Mouse (Mus musculus) regulatory T cell (primary cell): ENCODE results near the gene Asic2.

Experiments used
- in situ Hi-C: fragments of 300-600 bp; cut with MboI, MseI; formaldehyde crosslinking; loops from one replicate; pipeline ENCODE4 v1.15.1; 2025; ENCODE audit warnings: high pct_unique_total_duplicates

Gene Asic2

GRCm38 (mm10) chr11:81454921-81455320 lies 513.3 kb downstream of the Asic2 start:
- in situ Hi-C loops: no loop called here

GRCm38 (mm10) chr11:81454111-81454510 lies 514.1 kb downstream of the Asic2 start:
- in situ Hi-C loops: no loop called here

DNA sequence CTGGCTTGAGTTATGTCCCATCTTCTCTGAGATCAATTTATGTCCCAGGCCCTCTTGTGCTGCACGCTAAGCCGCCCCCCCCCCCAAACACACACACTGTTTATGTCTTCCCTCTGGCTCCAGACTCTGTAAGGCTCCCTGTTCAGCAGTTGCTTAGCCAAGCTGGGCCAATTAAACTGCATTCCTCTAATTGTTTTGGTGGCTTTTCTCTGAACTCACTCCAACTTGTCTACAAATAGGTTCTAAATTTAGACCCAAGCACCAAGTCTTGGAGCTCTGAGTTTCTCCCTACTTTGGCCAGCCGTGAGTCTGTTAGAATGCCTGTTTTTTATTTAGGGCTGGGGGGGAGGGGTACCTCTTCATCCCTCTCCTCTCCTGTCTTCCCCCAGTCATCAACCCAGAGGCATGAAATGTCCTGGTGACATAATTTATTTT lies 519.0 kb downstream of the Asic2 start:
- in situ Hi-C loops: no loop called here

- in situ Hi-C loops: no loop called here
These were observed 521.9 kb downstream of the Asic2 start for GRCm38 (mm10) chr11:81446347-81446746.

DNA sequence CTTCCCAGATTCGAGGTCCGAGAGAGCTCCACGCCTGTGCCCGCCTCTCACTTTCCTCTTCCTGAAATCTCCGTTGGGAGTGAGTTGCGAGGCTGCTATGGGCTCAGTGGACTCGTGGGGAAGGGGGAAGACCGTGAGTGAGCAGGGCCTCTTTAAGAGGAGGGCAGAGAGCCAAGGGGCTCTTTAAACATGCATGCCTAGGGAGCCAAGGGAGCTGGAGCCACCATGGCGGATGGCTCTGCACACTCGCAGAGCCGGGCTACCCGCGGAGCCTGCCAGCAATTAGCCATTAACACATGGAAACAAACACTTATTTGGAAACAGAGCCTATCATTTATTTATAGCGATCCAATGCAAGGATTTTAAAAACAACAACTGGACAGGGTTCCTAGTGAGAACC lies 541.4 kb downstream of the Asic2 start:
- in situ Hi-C loops: no loop called here

DNA sequence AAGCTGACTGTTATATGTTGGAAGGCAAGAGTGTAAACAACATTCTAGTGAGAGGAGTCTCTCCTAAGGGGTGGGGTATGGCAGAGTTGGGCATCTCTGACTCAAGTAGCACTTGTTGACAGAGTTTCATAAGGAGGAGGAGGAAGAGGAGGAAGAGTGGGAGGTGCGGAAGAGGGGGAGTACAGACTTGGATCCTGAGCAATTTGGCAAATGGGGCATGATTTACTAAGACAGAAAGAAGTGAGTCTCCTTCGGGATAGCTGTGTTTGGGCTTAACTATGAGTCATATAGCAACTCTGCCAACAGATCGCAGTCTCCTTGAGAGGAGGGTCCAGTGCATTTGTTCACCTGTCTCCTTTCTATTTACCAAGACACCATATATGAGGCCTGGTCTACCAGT lies 549.1 kb downstream of the Asic2 start:
- in situ Hi-C loops: no loop called here

- in situ Hi-C loops: no loop called here
These were observed 550.2 kb downstream of the Asic2 start for GRCm38 (mm10) chr11:81418027-81418426.

- in situ Hi-C loops: no loop called here
These were observed 551.9 kb downstream of the Asic2 start for GRCm38 (mm10) chr11:81416319-81416718.

- in situ Hi-C loops: no loop called here
These were observed 553.7 kb downstream of the Asic2 start for GRCm38 (mm10) chr11:81414596-81414995.

DNA sequence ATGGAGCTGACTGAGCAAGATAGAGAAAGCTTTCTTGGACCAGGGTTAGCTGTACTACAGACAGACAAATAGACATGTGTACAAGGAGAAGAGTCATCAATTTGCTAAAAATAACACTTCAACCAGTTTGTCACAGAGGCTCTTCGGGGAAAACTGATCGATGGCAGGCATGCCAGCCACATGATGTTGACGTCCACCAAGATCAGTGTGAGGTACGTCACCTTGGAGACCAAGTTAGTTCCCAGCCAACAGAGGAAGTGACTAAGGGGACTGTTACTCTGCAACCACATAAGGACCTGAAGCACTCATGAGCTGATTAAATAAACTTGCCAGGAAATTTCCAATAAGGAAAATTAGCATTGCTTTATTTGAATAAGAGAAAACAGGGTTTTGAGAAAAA lies 557.0 kb downstream of the Asic2 start:
- in situ Hi-C loops: no loop called here

DNA sequence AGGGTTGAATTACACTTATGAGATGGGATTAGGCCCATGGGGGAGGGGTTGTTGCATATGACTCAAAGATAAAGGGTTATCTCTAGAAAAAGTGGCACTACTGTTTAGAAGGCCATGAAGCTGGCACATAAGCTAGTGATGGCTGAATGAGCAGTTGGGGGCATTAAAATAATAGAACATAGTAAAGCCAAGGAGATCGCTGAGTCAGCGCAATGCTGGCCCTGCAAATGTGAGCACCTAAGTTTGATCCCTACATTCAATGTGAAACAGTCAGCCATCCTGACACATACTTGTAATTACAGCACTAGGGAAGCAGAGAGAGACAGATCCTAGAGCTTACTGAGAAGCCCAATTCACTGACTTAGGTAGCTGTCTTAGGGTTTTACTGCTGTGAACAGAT lies 562.3 kb downstream of the Asic2 start:
- in situ Hi-C loops: no loop called here

DNA sequence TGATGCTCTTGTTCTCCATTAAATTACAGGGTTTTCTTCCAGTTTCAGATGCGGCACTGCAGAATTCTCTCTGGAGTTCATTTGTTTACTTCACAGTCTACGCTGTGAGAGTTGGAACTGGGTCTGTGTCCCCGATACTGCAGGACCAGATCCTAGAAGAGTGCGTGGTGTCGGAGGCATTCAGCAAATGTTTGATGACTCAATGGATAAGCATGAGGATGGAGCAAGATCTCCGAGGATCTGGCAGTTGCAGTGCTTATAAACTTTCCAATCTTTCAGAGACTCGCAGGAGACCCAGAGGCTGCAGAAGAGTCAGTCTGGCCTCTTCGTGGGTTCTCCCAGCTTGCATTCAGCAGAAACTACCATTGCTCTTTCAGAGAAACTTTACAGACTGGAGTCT lies 566.0 kb downstream of the Asic2 start:
- in situ Hi-C loops: no loop called here

DNA sequence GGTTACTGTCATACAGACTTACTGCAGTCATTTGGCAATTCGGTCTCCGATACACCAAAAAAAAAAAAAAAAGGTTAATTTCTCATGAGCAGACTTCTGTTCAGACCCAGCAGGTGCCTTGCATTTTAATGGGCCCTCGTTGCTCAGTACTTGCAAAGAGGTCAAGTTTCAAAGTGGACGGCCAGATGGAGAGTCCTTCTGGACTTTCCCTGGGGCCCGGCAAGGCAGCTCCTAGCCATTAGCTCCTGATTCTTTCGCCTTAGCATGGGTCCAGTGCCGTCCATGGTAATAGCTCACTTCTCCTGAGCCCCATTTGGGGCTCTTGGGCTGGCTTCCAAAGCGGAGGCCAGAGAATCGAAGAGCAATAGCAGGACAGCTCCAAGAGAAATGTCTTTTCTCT lies 575.4 kb downstream of the Asic2 start:
- in situ Hi-C loops: no loop called here

DNA sequence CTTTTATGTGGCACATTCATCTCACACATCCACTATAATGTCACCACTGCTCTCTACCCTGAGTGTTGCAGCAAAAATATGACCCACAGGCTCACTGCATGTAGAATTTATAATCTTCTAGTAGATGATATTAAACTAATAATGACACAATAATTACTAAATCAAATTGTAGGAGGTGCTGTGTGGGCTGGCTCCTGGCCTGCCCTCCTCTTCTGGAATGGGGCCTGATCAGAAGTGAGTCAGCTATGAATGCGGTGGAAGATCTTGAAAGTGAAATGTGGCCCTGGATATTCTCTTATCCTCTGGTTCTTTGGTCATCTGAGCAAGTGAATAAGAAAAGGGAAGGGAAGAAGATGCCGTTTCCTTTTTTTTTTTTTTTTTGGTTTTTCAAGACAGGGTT lies 582.1 kb downstream of the Asic2 start:
- in situ Hi-C loops: no loop called here

- in situ Hi-C loops: no loop called here
These were observed 582.7 kb downstream of the Asic2 start for GRCm38 (mm10) chr11:81385547-81385946.

GRCm38 (mm10) chr11:81374841-81375240 lies 593.4 kb downstream of the Asic2 start:
- in situ Hi-C loops: no loop called here

DNA sequence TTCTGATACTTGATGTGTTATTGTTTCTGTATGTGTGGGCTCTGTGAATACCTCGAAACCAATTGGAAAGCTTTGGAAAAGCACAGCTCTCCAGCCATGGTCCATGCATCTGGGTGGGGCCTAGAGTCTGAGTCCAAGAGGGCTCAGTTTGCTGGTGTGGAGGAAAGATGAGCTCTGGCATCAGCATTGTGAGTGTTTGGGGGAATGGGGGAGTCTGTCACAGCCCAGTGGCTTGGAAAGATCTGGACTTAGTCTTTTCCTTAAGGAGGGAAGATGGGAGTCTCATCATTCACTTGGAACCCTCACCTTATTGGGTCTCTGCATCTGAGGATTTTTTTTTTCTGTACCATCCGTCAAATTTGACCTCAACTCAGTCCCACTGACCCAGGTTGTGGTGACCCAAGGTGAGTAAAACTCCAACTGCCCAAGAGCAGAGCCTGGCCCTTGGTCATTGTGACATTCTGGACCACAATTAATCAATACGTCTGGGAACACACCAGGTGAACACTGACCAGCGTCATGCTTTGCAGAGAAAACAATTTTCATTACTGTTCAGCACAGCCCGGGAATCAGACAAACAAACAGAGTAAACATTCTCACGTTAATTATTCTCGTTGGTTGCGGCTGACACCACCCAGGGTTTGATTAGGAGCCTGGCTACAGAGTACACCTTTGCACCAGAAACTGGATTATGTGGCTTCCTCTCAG lies 594.1 kb downstream of the Asic2 start:
- in situ Hi-C loops: no loop called here

- in situ Hi-C loops: no loop called here
These were observed 596.7 kb downstream of the Asic2 start for GRCm38 (mm10) chr11:81371545-81371944.

DNA sequence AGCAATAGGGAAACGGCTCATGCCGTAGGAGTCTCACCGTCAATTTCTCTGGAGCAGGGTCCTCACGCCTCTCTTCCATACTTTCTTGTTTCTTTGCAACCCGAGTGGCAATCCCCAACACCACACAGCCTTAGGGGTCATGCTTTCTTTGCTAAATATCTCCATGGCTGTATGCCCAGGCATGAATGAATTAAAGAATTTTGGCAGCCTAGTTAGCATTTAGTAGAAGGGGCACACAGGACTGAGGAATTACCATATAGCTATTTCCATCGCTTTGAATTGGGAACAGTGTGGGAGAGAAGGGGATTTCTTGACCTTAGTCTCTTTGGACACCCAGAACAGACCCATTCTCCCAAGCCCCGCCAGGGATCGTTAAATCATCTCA lies 597.8 kb downstream of the Asic2 start:
- in situ Hi-C loops: no loop called here

DNA sequence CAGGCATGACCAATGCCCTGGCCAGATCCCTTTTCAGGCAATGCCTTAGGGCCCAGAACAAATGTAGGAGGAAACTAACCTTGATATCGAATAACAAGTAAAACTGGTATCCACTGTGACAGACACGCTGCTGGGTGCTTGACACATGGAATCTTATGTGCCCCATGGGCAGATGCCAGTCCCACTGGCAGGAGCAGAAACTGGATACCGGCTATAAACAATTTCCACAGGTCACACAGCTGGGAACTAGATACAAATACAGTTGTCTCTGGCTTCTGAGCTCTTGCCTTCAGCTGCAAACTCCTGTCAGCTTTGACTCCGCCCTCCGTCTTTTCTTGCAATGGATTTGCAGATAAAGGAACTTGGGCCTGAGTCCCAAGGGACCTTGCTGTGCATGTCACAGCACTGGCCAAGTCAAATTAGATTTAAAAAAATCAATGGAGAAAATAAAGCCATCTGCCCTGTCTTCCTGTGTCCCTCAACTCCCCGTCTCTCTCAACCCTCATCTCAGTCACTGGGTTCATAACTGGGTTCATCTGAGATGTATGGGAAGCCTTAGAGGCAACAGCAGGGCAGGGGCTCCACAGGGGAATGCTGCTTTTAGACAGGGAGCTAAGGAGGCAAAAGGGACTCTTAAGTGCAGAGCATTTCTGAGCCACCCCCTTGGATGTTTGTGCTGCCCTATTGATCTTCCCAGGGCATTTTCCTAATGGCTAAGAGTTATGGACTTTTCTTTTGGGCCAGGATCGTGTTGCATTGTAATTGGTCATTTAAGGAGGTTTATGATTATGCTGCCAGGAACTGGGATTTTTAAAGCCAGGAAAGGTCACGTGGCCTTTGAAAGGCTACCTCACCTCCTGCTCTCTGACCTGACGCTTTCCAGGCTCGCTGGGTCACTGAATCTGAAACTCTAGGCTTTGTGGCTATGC lies 598.5 kb downstream of the Asic2 start:
- in situ Hi-C loops: no loop called here

- in situ Hi-C loops: no loop called here
These were observed 603.8 kb downstream of the Asic2 start for GRCm38 (mm10) chr11:81364442-81364841.

DNA sequence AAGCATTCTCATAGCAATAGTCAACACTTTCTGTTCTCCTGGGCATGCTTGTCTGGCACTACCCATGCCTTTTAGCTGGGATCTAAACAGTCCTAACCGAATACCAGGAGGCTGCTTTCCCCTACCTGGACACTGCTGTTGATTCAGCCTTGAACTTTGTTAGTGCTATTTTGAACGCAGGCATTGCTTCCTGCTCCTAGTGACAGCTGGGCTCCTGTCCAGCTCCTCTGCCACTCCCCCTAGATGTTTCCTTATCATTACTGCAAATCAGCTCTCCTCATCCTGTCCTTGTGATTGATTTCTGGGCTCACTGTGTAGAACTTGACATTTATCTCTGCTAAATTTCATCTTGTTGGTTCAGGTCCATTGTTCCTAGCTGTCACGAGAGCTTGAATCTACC lies 605.8 kb downstream of the Asic2 start:
- in situ Hi-C loops: no loop called here

DNA sequence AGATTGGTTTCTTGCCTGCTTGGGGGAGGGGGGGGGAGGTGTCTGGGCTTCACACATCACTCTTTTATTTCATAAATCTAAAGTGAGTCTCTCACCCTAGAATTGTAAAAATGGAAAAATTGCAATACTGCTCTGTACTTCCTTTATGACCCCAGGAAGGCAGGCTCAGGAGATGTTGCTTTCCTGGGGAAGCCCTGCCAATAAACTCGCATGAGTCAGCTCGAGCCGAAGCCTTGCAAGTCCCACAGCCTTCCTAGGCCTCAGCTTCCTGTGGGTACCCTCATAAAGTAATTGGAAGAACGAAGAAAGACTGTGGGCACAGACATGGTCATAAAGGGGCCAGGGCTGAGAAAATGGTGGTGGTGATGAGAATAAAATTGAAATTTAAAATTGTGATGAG lies 607.2 kb downstream of the Asic2 start:
- in situ Hi-C loops: no loop called here
